Mouse (Mus musculus) Muller cell, postnatal 12 days (primary cell): Measurements from ENCODE around the gene Vim.
"Not testable (repeated sequence)": the region's sequence is repeated elsewhere in the genome, so short reads cannot be mapped to it uniquely, and the experiment has no call there.

ENCODE experiments used
- DNase-seq: peaks from one replicate; pipeline ENCODE4 v3.0.0-alpha.2; 2015; ENCODE audit errors: inconsistent ontology term

Gene Vim

GRCm38 (mm10) chr2:13560396-13560795 is 13.3 kb upstream of the Vim start:
- DNase-seq: no peak

GRCm38 (mm10) chr2:13570122-13570521 is 3.6 kb upstream of the Vim start:
- no peak for DNase-seq

GRCm38 (mm10) chr2:13572101-13572553 is 1.6 kb upstream of the Vim start:
- peak; percentile 88 for DNase-seq

- no peak for DNase-seq
These were observed 900 bp upstream of the Vim start for GRCm38 (mm10) chr2:13572647-13573407.

- DNase-seq: peak; percentile 100
These were observed 506 bp downstream of the Vim start for GRCm38 (mm10) chr2:13574066-13574800.

- DNase-seq: peak; percentile 72
These were observed 1.0 kb downstream of the Vim start for GRCm38 (mm10) chr2:13574801-13575150.

- DNase-seq: peak; percentile 75
These were observed 1.6 kb downstream of the Vim start for GRCm38 (mm10) chr2:13575287-13575801.

- DNase-seq: peak; percentile 91
These were observed 2.2 kb downstream of the Vim start for GRCm38 (mm10) chr2:13575926-13576325.

GRCm38 (mm10) chr2:13577399-13577798 is 3.7 kb downstream of the Vim start:
- DNase-seq: no peak

- DNase-seq: peak; percentile 52
These were observed 4.9 kb downstream of the Vim start for GRCm38 (mm10) chr2:13578473-13579152.

- DNase-seq: no peak
These were observed 5.6 kb downstream of the Vim start for GRCm38 (mm10) chr2:13579315-13579714.

- DNase-seq: no peak
These were observed 6.3 kb downstream of the Vim start for GRCm38 (mm10) chr2:13579991-13580390.

GRCm38 (mm10) chr2:13582184-13582583 is 8.5 kb downstream of the Vim start:
- no peak for DNase-seq

GRCm38 (mm10) chr2:13583746-13584145 is 10.0 kb downstream of the Vim start:
- not testable (repeated sequence) for DNase-seq

GRCm38 (mm10) chr2:13593328-13593727 is 19.6 kb downstream of the Vim start:
- DNase-seq: no peak

GRCm38 (mm10) chr2:13596965-13597656 is 23.4 kb downstream of the Vim start:
- no peak for DNase-seq

- DNase-seq: no peak
These were observed 24.4 kb downstream of the Vim start for GRCm38 (mm10) chr2:13598166-13598565.

- DNase-seq: no peak
These were observed 29.4 kb downstream of the Vim start for GRCm38 (mm10) chr2:13603093-13603492.

- DNase-seq: not testable (repeated sequence)
These were observed 29.9 kb downstream of the Vim start for GRCm38 (mm10) chr2:13603636-13604035.

- no peak for DNase-seq
These were observed 56.6 kb downstream of the Vim start for GRCm38 (mm10) chr2:13630136-13630832.
